Mouse (Mus musculus) spleen, postnatal 10 days (tissue): ENCODE measurements around the gene Lipt1.

Experiments
- DNase-seq, 2 experiments: peaks; one replicate each; pipeline ENCODE4 v3.0.0; 2021 to 2022; ENCODE audit warnings: low spot score in 2 of 2

Gene Lipt1

GRCm38 (mm10) chr1:37899816-37900215 is 28.3 kb downstream of the Lipt1 start:
- DNase-seq, result no peak

- DNase-seq, result no peak
Observed at GRCm38 (mm10) chr1:37900288-37900687, 28.8 kb downstream of the Lipt1 start.

- DNase-seq, result peak in 1 of 2 experiments; percentile 35
Observed at GRCm38 (mm10) chr1:37903178-37903577, 31.6 kb downstream of the Lipt1 start.

- no peak for DNase-seq
Observed at GRCm38 (mm10) chr1:37912751-37913150, 41.2 kb downstream of the Lipt1 start.

- no peak for DNase-seq
Observed at GRCm38 (mm10) chr1:37916393-37916792, 44.9 kb downstream of the Lipt1 start, which contains the start of gene Lyg2. TSS of gene Lyg2 (minus strand) at chr1:37916493.

- no peak for DNase-seq
Observed at GRCm38 (mm10) chr1:37917666-37918065, 46.1 kb downstream of the Lipt1 start.

GRCm38 (mm10) chr1:37918096-37918495 is 46.6 kb downstream of the Lipt1 start:
- no peak for DNase-seq

GRCm38 (mm10) chr1:37922536-37922935 is 51.0 kb downstream of the Lipt1 start:
- no peak for DNase-seq
